Mouse (Mus musculus) lung, embryonic 14.5 days (tissue): ENCODE measurements at regions not wholly inside any gene's neighbourhood (a gene's known extent, or its start where the extent isn't known, plus 50 kb on each side); places are given as distances from the start of the nearest gene placed in this dataset.
A peak's percentile ranks its signal among the peaks of the same experiment; 100 is the strongest.

Experiments used
- ATAC-seq: fragments of 200-750 bp; cut with Nextera tagmentation; 2 replicates; pipeline ENCODE4 v1.8.0; 2017; ENCODE audit warnings: mild to moderate bottlenecking, moderate TSS enrichment, moderate library complexity; ENCODE audit not compliant: insufficient read depth
- DNase-seq: peaks from one replicate; pipeline ENCODE4 v3.0.0-alpha.2; 2015
- H3K27ac ChIP-seq: fragments of 300-500 bp; sonication (generic); 2 replicates; pipeline ENCODE4 v1.5.1; 2014; ENCODE audit warnings: low read depth, mild to moderate bottlenecking, moderate library complexity
- H3K27me3 ChIP-seq: fragments of 300-500 bp; sonication (generic); 2 replicates; pipeline ENCODE4 v1.6.1; 2014; ENCODE audit warnings: low read length, control low read depth; ENCODE audit not compliant: insufficient read depth
- H3K36me3 ChIP-seq: fragments of 300-500 bp; sonication (generic); 2 replicates; pipeline ENCODE4 v1.6.1; 2014; ENCODE audit warnings: control low read depth; ENCODE audit not compliant: insufficient read depth
- H3K4me1 ChIP-seq: fragments of 300-500 bp; sonication (generic); 2 replicates; pipeline ENCODE4 v1.6.1; 2014; ENCODE audit warnings: antibody characterized with exemption, control low read depth; ENCODE audit not compliant: insufficient read depth
- H3K4me2 ChIP-seq: fragments of 300-500 bp; sonication (generic); 2 replicates; pipeline ENCODE4 v1.6.1; 2014; ENCODE audit warnings: mild to moderate bottlenecking
- H3K4me3 ChIP-seq: fragments of 300-500 bp; sonication (generic); 2 replicates; pipeline ENCODE4 v1.5.1; 2014; ENCODE audit warnings: low read depth, low read length
- H3K9ac ChIP-seq: fragments of 300-500 bp; sonication (generic); 2 replicates; pipeline ENCODE4 v1.6.1; 2014
- H3K9me3 ChIP-seq: fragments of 300-500 bp; sonication (generic); 2 replicates; pipeline ENCODE4 v1.6.1; 2016; ENCODE audit warnings: low read depth, low read length, control low read depth
- CTCF ChIP-seq: IDR thresholded peaks from 2 replicates; pipeline ENCODE4 v1.5.1; 2016; ENCODE audit warnings: antibody characterized with exemption, low read depth
- WGBS: fragments of 180-500 bp; shearing (Covaris S2); extraction: QIAGEN DNeasy Blood & Tissue Kit; methylation state at CpG from one replicate; pipeline ENCODE4 v1.1.7; 2014; 5-methylcytosine and 5-hydroxymethylcytosine counted together

DNA sequence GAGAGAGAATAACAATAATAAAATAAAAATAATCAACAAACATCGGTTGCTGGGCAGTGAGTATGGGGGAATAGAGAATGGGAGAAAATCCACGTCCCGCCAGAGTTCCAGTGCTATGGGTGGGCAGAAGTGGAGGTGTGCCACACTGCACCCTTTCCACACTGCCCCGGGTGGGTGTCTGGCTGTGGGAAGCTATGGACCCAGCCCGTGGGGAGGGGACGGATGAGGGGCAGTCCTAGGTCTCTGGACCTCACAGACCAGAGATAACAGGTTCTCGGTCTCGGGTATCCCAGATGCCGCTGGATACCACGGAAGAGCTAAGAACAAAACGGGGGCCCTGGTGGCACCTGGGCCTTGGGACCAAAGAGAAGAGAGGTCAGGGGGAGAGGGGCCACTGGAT lies 2781.0 kb downstream of the 9330182O14Rik start:
- Histone ChIP-seq H3K9me3 (no peaks in the 10 kb centered on the region), H3K36me3 (no peaks in the 10 kb centered on the region), H3K27me3 (no peaks in the 10 kb centered on the region), H3K9ac (no peak overlapping the region), H3K4me2 (no peak overlapping the region), H3K4me1 (no peaks in the 10 kb centered on the region), H3K27ac (no peak overlapping the region), H3K4me3 (no peak overlapping the region)
- ATAC-seq: no peak
- 85% methylated on average over 11 of the region's 11 CpGs for WGBS
- TF ChIP-seq CTCF: no peak
- no peak for DNase-seq

DNA sequence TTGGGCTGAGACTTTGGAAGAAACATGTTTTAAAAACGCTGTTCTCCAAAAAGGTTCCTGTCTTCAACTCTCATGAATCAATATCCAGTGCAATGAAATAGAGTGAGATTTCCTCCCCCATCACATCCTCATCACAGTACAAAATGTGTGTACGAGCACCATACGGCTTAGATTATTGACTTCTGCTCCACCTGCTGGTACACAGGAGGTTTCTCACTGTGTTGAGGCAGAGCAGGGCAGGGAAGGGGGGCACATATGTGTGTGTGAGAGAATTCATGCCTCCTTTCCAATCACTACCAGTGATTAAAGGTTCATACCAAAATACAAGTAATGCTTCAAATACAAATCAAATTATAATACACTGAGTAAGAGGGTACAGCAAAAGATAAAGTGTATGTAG lies 2787.5 kb downstream of the 9330182O14Rik start:
- peak; percentile 49; the same call in 1 of the 2 replicates for ATAC-seq
- no peaks in the 10 kb centered on the region for H3K9me3 ChIP-seq

DNA sequence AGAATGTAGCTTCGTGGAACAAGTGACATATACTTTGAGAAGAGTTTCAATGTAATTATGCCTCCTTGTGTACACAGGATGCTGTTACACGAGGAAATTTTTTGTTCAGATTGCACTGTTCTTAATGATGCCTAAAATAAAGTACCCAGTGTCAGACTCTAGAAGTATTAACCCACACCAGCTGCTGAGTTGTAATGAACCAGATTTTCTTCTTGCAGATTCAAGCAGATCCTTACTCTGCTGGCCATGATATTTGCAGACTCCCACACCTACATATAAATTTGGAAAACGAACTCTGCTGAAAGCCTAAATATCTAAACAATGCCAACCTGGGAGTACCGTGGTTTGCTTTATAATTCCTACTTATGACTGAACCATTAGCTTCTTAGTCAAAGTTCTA lies 2794.2 kb downstream of the 9330182O14Rik start:
- Histone ChIP-seq H3K4me3 (no peak overlapping the region), H3K9me3 (no peaks in the 10 kb centered on the region), H3K4me1 (no peaks in the 10 kb centered on the region), H3K36me3 (no peaks in the 10 kb centered on the region), H3K4me2 (no peak overlapping the region), H3K27ac (no peak overlapping the region), H3K27me3 (no peaks in the 10 kb centered on the region), H3K9ac (no peak overlapping the region)
- DNase-seq: no peak
- no peak for ATAC-seq
- no peak for TF ChIP-seq CTCF
- WGBS: 73% methylated on average over 4 of the region's 4 CpGs

More for the DNA sequence above, 2787.5 kb downstream of the 9330182O14Rik start:
- Histone ChIP-seq H3K4me2 (no peak overlapping the region), H3K36me3 (no peaks in the 10 kb centered on the region), H3K4me3 (no peak overlapping the region), H3K4me1 (no peaks in the 10 kb centered on the region), H3K27ac (no peak overlapping the region), H3K27me3 (no peaks in the 10 kb centered on the region), H3K9ac (no peak overlapping the region)
- peak; percentile 41 for TF ChIP-seq CTCF
- peak; percentile 27 for DNase-seq
- 40% methylated on average over 3 of the region's 3 CpGs for WGBS

DNA sequence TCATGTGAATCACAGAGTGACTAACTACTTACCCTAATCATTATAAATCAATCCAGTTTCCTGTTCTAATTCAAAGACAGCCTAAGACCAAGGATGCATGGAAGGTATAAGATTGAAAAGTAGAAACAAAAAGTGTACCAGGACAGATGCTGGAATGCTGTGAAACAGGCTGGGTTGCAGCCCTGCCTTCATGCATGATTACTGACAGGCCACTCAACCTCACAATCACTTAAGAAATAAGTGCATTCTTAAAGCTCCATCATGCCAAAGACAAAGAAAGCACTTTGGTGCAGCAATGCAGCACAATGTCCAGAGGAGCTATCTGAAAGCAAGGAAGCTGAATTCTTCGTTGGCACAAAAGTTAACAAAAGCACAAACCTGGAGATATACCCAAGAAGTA lies 2810.4 kb downstream of the 9330182O14Rik start:
- Histone ChIP-seq H3K9ac (no peak overlapping the region), H3K9me3 (no peaks in the 10 kb centered on the region), H3K36me3 (no peaks in the 10 kb centered on the region), H3K4me3 (no peak overlapping the region), H3K4me1 (no peaks in the 10 kb centered on the region), H3K27ac (no peak overlapping the region), H3K4me2 (no peak overlapping the region), H3K27me3 (no peaks in the 10 kb centered on the region)
- ATAC-seq (no peak), DNase-seq (peak; percentile 3)
- 65% methylated on average over 1 of the region's 1 CpGs for WGBS
- TF ChIP-seq CTCF: no peak

DNA sequence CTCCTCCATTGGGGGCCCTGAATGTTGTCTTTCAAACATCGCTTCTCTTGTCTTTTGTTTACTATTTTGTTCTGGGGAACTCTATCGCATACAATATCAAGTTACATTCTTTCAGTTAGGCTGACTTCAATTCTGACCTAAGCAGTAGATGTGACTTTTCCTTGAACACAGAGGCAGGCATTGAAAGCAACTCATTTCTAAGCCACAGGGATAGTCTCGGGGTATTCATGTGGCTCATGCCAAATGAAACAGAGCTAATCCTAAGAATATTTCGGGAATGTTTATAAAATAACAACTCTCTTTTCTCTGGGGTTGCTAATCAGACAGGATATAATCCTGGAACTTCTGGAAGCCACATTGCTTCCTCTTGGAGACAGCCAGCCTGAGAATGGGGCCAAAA lies 2821.0 kb downstream of the 9330182O14Rik start:
- no peaks in the 10 kb centered on the region for H3K4me1 ChIP-seq
- no peak overlapping the region for H3K4me2 ChIP-seq
- no peak overlapping the region for H3K9ac ChIP-seq
- DNase-seq (no peak), ATAC-seq (no peak)
- H3K36me3 ChIP-seq: no peaks in the 10 kb centered on the region
- H3K9me3 ChIP-seq: no peaks in the 10 kb centered on the region
- no peak overlapping the region for H3K4me3 ChIP-seq
- no peaks in the 10 kb centered on the region for H3K27me3 ChIP-seq
- WGBS: 63% methylated on average over 4 of the region's 4 CpGs
- no peak overlapping the region for H3K27ac ChIP-seq
- TF ChIP-seq CTCF: no peak

GRCm38 (mm10) chr15:42962747-42963338 lies 2828.7 kb downstream of the 9330182O14Rik start:
- H3K27ac ChIP-seq: no peak overlapping the region
- H3K9ac ChIP-seq: no peak overlapping the region
- ATAC-seq (peak; percentile 71), DNase-seq (peak; percentile 96)
- no peak overlapping the region for H3K4me2 ChIP-seq
- H3K27me3 ChIP-seq: no peaks in the 10 kb centered on the region
- no peaks in the 10 kb centered on the region for H3K4me1 ChIP-seq
- no peaks in the 10 kb centered on the region for H3K36me3 ChIP-seq
- WGBS: 17% methylated on average over 11 of the region's 11 CpGs
- peak; percentile 81 for TF ChIP-seq CTCF
- no peaks in the 10 kb centered on the region for H3K9me3 ChIP-seq
- H3K4me3 ChIP-seq: no peak overlapping the region

- H3K4me1 ChIP-seq: no peaks in the 10 kb centered on the region
- no peak for TF ChIP-seq CTCF
- no peak overlapping the region for H3K9ac ChIP-seq
- ATAC-seq (no peak), DNase-seq (no peak)
- WGBS: 64% methylated on average over 3 of the region's 3 CpGs
- no peaks in the 10 kb centered on the region for H3K36me3 ChIP-seq
- H3K27me3 ChIP-seq: no peaks in the 10 kb centered on the region
- no peak overlapping the region for H3K4me2 ChIP-seq
- H3K4me3 ChIP-seq: no peak overlapping the region
- H3K9me3 ChIP-seq: no peaks in the 10 kb centered on the region
- H3K27ac ChIP-seq: no peak overlapping the region
Observed at GRCm38 (mm10) chr15:42965314-42965713, 2831.1 kb downstream of the 9330182O14Rik start.
